Mouse (Mus musculus): ENCODE measurements around the gene Glis1.
A peak's percentile ranks its signal among the peaks of the same experiment; 100 is the strongest.

The Glis1 gene

GRCm38 (mm10) chr4:107636099-107636498 is 201.7 kb downstream of the Glis1 start:
- no peak for DNase-seq

- DNase-seq = peak; percentile 73
Measured at GRCm38 (mm10) chr4:107637670-107638069, 203.3 kb downstream of the Glis1 start.

DNA sequence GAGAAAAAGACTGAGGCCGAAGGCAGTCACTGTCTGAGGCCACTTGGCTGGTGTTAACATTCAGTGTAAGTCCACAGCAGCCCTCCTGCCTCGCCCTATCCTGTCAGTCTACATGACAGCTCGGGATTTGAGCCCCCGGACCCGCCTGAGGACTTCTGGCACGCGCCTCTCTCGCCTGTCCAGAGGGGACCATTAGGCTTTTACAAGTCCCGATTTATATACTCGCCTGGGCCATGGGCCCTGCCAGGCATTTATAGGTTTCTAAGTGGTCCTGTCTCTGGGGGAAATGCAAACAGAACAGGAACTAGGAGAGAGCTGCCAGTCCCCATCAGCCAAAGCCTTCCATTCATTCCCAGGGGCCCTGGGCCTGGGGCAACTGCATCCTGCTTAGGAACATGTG is 203.9 kb downstream of the Glis1 start:
- no peak for DNase-seq

- no peak for DNase-seq
Measured at GRCm38 (mm10) chr4:107641624-107642023, 207.2 kb downstream of the Glis1 start.

DNA sequence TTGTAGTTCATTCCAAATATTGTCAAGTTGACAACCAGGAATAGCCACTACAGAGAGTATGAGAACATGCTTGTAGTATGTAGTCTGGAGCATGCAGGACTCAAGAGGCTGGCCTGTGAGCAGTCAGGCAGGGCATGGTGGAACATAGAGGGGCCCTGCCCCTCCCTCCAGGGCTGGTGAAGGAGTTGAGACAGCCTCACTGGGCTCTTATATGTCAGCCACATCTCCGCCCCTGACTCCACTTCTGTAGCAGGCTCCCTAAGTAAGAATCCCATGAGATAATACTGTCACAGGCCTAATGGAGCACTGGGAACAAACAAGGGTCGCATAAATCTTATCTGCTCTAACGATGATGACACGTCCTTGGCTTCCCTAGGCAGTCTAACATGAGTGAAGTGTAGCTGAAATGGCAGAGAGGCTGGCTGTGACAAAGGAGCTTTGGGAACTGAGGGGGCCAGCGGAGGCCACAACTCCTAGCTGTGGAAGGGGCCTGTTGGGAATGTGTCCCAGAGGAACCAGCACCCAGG is 214.6 kb downstream of the Glis1 start:
- DNase-seq = no peak

DNA sequence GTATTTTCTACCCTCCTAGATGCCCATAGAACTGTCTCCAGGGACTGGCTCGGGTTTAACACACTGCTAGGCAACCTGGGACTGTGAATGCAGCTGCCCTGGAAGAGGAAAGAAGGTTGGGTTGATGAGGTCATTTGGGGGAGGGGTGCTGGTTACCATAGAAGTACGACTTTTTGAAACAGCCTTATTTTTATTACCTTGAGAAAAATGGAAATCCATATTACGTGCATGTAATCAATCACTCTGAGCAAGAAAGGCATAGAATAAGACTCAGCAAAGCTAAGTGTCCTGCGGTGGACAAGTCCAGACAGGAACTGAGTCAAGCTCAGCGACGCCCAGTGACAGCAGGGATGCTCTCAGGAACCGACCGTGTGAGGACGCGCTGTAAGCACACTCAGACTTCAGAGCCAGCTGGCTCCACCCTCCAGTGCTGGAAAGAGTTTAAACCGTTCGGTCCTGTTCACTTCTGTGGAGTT is 216.7 kb downstream of the Glis1 start:
- no peak for DNase-seq

- DNase-seq = peak; percentile 76
Measured at GRCm38 (mm10) chr4:107652598-107653279, 218.3 kb downstream of the Glis1 start.

- no peak for DNase-seq
Measured at GRCm38 (mm10) chr4:107653280-107653643, 218.9 kb downstream of the Glis1 start.

DNA sequence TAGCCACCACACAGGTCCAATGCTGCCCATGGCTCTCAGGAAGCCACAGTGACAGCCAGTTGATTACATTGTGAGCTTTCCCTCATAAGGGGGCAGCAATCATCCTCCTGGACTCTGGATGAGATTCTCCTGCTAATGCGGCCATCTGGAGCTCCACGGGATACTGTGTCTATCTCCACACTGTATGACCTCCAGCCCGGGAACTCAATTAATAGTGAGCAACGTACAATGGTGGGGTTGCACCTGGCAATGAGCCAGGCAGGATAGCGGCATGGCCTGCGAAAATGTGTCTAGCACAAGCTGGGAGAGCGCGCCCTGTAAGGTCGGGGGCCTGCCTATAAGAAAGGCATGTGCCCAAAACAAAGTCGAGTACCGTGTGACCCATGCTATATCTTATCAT is 226.3 kb downstream of the Glis1 start:
- no peak for DNase-seq

GRCm38 (mm10) chr4:107668514-107668913 is 234.1 kb downstream of the Glis1 start:
- DNase-seq = no peak

- no peak for DNase-seq
Measured at GRCm38 (mm10) chr4:107670731-107671130, 236.3 kb downstream of the Glis1 start.

GRCm38 (mm10) chr4:107673638-107674321 is 239.4 kb downstream of the Glis1 start:
- peak; percentile 93 for DNase-seq

DNA sequence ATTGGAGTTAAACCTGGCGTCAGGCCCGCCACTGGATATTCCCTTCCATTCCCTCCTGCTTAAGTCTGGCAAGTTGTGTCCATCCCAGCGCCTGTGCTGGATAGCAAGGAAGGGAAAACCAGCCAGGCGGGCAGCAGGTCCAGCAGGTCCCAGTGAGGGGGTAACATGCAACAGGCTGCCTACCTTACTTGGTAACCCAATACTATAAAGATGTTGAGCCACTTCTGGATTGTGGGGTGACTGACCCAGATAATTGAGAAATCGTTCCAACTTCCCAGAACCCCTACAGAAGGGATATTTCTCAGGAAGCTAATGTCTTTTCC is 239.9 kb downstream of the Glis1 start:
- DNase-seq = no peak

DNA sequence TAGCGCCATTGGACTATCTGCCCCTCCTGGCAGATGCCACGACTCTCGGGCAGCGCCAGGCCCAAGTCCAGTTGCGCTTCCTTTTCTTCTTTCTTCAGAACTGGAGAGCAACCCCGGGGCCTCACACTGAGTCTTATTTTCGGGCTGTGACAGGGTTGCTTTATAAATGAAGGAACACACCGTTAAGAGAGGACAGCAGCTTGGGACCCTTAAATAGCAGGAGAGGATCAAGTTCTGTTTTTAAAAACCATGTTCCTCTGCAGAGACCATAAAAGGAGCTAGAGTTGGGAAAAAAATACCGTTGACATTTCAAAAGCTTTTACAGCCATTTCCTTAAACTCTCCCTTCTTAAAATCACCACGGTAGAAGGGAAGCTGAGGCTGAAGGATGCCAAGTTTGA is 241.3 kb downstream of the Glis1 start:
- DNase-seq = no peak

- DNase-seq = no peak
Measured at GRCm38 (mm10) chr4:107680311-107681098, 246.1 kb downstream of the Glis1 start.

GRCm38 (mm10) chr4:107681099-107681849 is 246.9 kb downstream of the Glis1 start:
- no peak for DNase-seq

GRCm38 (mm10) chr4:107683006-107683756 is 248.8 kb downstream of the Glis1 start:
- no peak for DNase-seq

GRCm38 (mm10) chr4:107684130-107684529 is 249.7 kb downstream of the Glis1 start, which contains the start of gene Dmrtb1:
Gene Dmrtb1 (minus strand): TSS chr4:107684230.
- no peak for DNase-seq

Measured in thymus, postnatal 4 days (tissue).